Mouse (Mus musculus): ENCODE measurements at regions not wholly inside any gene's neighbourhood (a gene's known extent, or its start where the extent isn't known, plus 50 kb on each side); places are given as distances from the start of the nearest gene placed in this dataset.

DNA sequence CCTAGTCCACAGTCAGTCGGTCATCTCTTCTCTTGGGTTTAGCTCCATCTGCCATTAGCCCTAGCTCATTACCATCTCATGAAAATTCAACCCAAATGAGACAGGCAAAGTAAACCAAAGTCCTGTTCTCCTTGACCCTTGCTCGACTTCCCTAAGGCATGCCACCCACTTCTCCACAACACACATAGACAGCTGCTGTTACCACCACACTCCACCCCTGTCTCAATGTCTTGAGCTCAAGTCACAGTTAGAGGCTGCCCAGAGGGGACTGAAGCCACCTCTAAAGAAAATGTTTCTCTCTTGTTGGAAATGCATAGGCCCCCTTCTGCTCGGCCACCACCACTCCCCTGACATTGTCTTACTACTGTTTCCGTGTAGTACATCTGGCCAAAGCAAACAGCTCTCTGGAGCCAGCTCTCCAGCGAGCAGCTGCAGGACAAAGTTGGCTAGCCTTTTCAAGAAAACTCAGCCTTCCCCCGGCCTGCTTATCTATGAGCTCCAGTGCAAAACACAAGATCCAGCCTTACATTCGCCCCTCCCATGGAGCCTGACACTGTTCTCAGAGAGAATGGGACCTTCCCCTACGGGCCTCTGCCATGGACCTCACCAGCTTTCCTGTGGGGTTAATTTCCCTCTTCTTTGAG, 62.4 kb downstream of the Sox9 start:
- TF ChIP-seq CTCF (conservative IDR thresholded peaks at IDR 0.05 in 1 of 2, IDR thresholded peaks at IDR 0.05 in 1 of 2; ENCODE audit: low read depth in 2 of 2, low read length in 2 of 2) (no peak), SIN3A (IDR thresholded peaks at IDR 0.05; ENCODE audit: low read length) (no peak), UBTF (IDR thresholded peaks at IDR 0.05; ENCODE audit: low read depth, low read length) (no peak), EP300 (IDR thresholded peaks at IDR 0.05; ENCODE audit: low read length) (no peak), ZNF384 (IDR thresholded peaks at IDR 0.05; ENCODE audit: low read depth, low read length) (no peak), CHD2 (IDR thresholded peaks at IDR 0.05; ENCODE audit: low read length) (no peak), ZC3H11A (IDR thresholded peaks at IDR 0.05; ENCODE audit: low read depth, low read length) (no peak), E2F4 (IDR thresholded peaks at IDR 0.05; ENCODE audit: insufficient replicate concordance, low read depth, low read length) (no peak), MYC (IDR thresholded peaks at IDR 0.05; ENCODE audit: low read depth, low read length) (no peak)
